Mouse (Mus musculus) heart, embryonic 13.5 days (tissue): Measurements from ENCODE around the gene Zfp950. TPM values are rescaled to one million over a fixed set of nuclear protein-coding genes. Genes with fewer than 3 reads are reported as not detected.

Experiments
- ATAC-seq: fragments of 200-750 bp; cut with Nextera tagmentation; 2 replicates; pipeline ENCODE4 v1.8.0; 2017; ENCODE audit warnings: moderate TSS enrichment; ENCODE audit not compliant: insufficient number of reproducible peaks, low FRiP score, low TSS enrichment; ENCODE audit errors: extremely low read depth
- H3K27ac ChIP-seq: fragments of 300-500 bp; sonication (generic); replicated peaks from 2 replicates; pipeline ENCODE4 v1.5.1; 2015; ENCODE audit warnings: moderate library complexity, mild to moderate bottlenecking, inconsistent platforms
- H3K27me3 ChIP-seq: fragments of 300-500 bp; sonication (generic); replicated peaks from 2 replicates; pipeline ENCODE4 v1.6.1; 2015; ENCODE audit warnings: mild to moderate bottlenecking, inconsistent platforms
- H3K36me3 ChIP-seq: fragments of 300-500 bp; sonication (generic); 2 replicates; pipeline ENCODE4 v1.6.1; 2015; ENCODE audit warnings: mild to moderate bottlenecking, inconsistent platforms
- H3K4me1 ChIP-seq: fragments of 300-500 bp; sonication (generic); 2 replicates; pipeline ENCODE4 v1.6.1; 2015; ENCODE audit warnings: inconsistent platforms
- H3K4me2 ChIP-seq: fragments of 300-500 bp; sonication (generic); 2 replicates; pipeline ENCODE4 v1.6.1; 2015; ENCODE audit warnings: inconsistent platforms, mild to moderate bottlenecking, moderate library complexity
- H3K4me3 ChIP-seq: fragments of 300-500 bp; sonication (generic); 2 replicates; pipeline ENCODE4 v1.5.1; 2015; ENCODE audit warnings: moderate library complexity, mild to moderate bottlenecking, inconsistent platforms
- H3K9ac ChIP-seq: fragments of 300-500 bp; sonication (generic); 2 replicates; pipeline ENCODE4 v1.6.1; 2015; ENCODE audit warnings: inconsistent platforms, mild to moderate bottlenecking, moderate library complexity
- H3K9me3 ChIP-seq: fragments of 300-500 bp; sonication (generic); 2 replicates; pipeline ENCODE4 v1.6.1; 2016; ENCODE audit warnings: inconsistent platforms
- WGBS: fragments of 180-500 bp; shearing (Covaris S2); methylation state at CpG from one replicate; pipeline ENCODE4 v1.1.7; 2015; ENCODE audit warnings: mixed read lengths; 5-methylcytosine and 5-hydroxymethylcytosine counted together
- polyA plus RNA-seq: library from polyadenylated mRNA; unstranded; fragments of >200 nt; fragmentation: Nextera tagmentation; extraction: Ambion mirVana; gene quantifications from 2 replicates; pipeline ENCODE4 v1.2.1, GENCODE M21; 2015

The Zfp950 gene
- polyA plus RNA-seq, 1 experiment from 2014 or later = 27.7 TPM

- Histone ChIP-seq H3K27me3 (no peaks in the 10 kb centered on the region), H3K9ac (no peak overlapping the region), H3K27ac (peak overlapping the region; percentile 58), H3K9me3 (no peaks in the 10 kb centered on the region), H3K4me3 (no peak overlapping the region), H3K4me1 (peaks cover 12% of the 10 kb centered on the region), H3K4me2 (no peak overlapping the region; the same call in 1 of the 2 replicates), H3K36me3 (no peaks in the 10 kb centered on the region)
- WGBS = 36% methylated on average over 2 of the region's 2 CpGs
- ATAC-seq = no peak
These were observed 131.4 kb downstream of the Zfp950 start for GRCm38 (mm10) chr19:61009266-61009665.

Other genes starting within 250 kb of the Zfp950 start
- gene Gm7102, start 35.5 kb upstream of the Zfp950 start, polyA plus RNA-seq = 0.16 TPM in 1 of 2 replicates, not detected in the other
- not detected in 2 replicates for gene Gm6020, start 43.0 kb upstream of the Zfp950 start, polyA plus RNA-seq
- 33.5 and 35.2 TPM in 2 replicates for gene Csf2ra, start 87.6 kb upstream of the Zfp950 start, polyA plus RNA-seq
- not detected in 2 replicates for gene Gm21060, start 156.2 kb upstream of the Zfp950 start, polyA plus RNA-seq